Mouse (Mus musculus): ENCODE results near the gene Chil4.

The Chil4 gene

DNA sequence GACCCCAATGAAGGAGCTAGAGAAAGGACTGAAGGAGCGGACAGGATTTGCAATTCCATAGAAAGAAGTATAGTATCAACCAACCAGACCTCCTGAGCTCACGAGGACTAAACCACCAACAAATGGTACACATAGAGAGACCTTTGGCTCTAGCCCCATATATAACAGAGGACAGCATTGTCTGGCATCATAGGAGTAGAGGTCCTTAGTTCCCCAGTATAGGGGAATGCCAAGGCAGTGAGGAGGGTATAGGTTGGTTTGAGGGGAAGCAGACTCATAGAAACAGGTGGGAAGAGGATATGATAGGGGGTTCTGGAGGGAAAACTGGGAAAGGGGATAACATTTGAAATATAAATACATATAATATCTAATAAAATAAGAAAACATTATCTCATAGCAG is 64.9 kb downstream of the Chil4 start:
- DNase-seq, result no peak
